Mouse (Mus musculus) liver, embryonic 14 days (tissue): ENCODE measurements around the gene Hbq1b. TPM values are rescaled to one million over a fixed set of nuclear protein-coding genes. Genes with fewer than 3 reads are reported as not detected.

Experiments
- polyA plus RNA-seq: library from polyadenylated mRNA; depleted of rRNA; stranded (reverse); fragments of >200 nt; gene quantifications from 2 replicates; pipeline ENCODE4 v1.2.3, GENCODE M21; 2012; rRNA removed

Hbq1b gene
- polyA plus RNA-seq: 97.8 and 108 TPM in 2 replicates

DNA sequence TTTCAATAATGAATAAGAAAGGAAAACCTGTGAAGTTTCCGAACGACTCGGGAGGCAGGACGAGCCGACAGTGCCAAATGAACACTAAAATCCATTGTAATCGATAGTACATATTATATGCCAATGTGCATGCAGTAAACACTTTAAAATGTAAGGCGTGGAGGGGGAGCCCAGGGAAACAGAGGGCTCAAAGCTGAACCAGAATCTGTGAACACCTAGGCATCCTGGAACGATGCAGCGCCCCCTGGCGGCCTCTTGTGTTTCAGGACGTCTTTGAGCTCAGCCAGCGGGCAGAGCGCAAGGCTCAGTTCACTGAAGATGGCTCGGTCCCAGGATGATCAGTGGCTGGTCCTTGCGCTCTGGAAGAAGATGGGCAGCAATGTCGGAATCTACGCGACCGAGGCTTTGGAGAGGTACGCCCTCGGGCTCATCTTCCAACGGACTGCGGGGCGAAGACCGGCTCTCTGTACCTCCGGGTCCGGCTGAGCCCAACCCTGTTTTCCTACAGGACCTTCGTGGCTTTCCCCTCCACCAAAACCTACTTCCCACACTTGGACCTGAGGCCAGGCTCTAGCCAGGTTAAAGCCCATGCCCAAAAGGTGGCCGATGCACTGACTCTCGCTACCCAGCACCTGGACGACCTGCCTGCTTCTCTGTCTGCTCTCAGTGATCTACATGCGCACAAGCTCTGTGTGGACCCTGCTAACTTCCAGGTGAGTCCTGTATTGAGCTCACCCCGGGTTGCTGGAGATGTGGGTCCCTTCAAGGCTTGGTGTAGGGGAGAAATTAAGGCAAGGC, at the start of gene Hbq1b:
Hbq1b (plus strand) TSS at position 271 of the 798 bp plus-strand sequence.

DNA sequence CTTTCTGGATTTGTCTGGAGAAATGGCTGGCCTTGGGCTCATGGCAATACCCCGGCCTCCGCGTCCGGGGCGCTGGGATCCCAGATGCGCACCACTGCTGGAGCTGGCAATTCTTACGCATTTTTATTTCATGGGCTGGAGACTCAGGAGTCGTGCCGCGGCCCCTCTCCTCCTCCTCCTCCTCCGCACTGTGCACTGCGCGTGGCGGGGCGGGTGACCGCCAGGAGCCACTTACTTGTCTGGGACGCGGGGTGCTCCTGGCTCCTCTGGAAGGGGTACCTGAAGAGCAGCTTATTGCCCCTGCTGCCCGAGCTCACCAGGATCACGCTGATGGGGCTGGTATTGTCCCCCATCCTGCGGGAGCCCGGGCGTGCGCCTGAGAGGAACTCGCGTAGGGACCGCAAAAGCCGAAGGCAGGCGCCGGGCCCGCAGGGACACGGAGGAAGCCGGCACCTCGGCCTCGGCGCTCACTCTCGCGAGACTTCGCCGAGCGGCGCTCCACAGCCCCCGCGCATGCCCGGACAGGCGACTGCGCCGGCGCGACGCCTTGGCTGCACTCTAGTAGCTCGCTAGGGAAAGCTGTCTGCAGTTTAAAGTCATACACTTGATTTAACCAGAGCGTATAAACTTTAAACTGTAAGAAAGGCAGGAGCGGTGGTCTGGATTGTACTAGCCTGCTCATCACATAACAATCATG, 19.4 kb upstream of the Hbq1b start, which contains the start of gene Nprl3:
Nprl3 (minus strand) TSS at position 520 of the 697 bp plus-strand sequence.

DNA sequence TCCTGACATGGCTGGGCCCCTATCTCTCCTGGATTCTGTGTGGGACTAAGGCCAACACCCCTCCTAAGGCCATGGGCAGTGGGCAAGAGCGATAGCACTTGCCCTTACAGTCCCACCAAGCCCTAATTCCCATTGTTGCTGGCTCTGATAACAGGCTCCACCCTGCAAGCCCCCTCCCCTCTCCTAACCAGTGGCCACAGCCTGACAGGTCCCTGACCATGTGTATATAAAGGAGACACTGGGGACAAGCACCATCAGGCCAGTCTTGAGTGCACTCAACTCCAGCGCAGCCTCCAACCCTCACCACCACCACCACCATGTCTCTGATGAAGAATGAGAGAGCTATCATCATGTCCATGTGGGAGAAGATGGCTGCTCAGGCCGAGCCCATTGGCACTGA, 10.4 kb upstream of the Hbq1b start, which contains the start of gene Hba-x:
Hba-x (plus strand) TSS at position 54 of the 400 bp plus-strand sequence.

DNA sequence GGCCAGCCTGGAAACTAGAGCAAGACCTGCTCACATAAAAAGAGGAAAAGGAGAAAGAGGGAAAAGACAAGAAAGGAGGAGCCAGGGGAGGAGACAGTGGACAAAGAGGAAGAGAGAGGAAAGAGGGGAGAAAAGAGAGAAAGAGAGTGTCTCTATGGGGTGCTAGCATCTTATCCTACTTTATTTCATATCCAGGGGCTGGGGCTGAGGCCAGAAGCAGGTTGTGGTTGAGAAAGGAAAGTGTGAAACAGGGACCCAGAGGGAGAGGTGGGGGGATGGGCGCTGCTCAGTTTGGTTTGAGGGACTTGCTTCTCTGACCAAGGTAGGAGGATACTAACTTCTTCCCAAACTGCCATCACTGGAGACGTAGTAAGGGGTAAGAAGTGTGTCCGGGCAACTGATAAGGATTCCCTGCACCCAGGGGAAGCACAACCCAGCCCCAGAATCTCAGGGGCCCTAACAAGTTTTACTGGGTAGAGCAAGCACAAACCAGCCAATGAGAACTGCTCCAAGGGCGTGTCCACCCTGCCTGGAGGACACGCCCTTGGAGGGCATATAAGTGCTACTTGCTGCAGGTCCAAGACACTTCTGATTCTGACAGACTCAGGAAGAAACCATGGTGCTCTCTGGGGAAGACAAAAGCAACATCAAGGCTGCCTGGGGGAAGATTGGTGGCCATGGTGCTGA, 3.5 kb upstream of the Hbq1b start, which contains the start of gene Hba-a1:
Hba-a1 (plus strand) TSS at position 421 of the 687 bp plus-strand sequence.

DNA sequence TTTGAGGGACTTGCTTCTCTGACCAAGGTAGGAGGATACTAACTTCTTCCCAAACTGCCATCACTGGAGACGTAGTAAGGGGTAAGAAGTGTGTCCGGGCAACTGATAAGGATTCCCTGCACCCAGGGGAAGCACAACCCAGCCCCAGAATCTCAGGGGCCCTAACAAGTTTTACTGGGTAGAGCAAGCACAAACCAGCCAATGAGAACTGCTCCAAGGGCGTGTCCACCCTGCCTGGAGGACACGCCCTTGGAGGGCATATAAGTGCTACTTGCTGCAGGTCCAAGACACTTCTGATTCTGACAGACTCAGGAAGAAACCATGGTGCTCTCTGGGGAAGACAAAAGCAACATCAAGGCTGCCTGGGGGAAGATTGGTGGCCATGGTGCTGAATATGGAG, 9.4 kb downstream of the Hbq1b start, which contains the start of gene Hba-a2:
Hba-a2 (plus strand) TSS at position 287 of the 400 bp plus-strand sequence.

DNA sequence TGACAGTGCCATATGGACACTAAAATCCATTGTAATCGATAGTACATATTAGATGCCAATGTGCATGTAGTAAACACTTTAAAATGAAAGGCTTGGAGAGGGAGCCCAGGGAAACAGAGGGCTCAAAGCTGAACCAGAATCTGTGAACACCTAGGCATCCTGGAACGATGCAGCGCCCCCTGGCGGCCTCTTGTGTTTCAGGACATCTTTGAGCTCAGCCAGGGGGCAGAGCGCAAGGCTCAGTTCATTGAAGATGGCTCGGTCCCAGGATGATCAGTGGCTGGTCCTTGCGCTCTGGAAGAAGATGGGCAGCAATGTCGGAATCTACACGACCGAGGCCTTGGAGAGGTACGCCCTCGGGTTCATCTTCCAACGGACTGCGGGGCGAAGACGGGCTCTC, 13.1 kb downstream of the Hbq1b start, which contains the start of gene Hbq1a:
Hbq1a (plus strand) TSS at position 205 of the 400 bp plus-strand sequence.

Other genes with a start within 250 kb of the Hbq1b start
- gene Il9r, start 86.7 kb upstream of the Hbq1b start, polyA plus RNA-seq: 0.07 TPM in 2 replicates
- 69.5 and 70.6 TPM in 2 replicates for gene Snrnp25, start 81.5 kb upstream of the Hbq1b start, polyA plus RNA-seq
- gene Rhbdf1, start 64.7 kb upstream of the Hbq1b start, polyA plus RNA-seq: 4.9 and 6.0 TPM in 2 replicates
- gene Mpg, start 60.5 kb upstream of the Hbq1b start, polyA plus RNA-seq: 8.8 and 9.9 TPM in 2 replicates
- gene Nprl3, start 19.3 kb upstream of the Hbq1b start, polyA plus RNA-seq: 30.9 and 36.6 TPM in 2 replicates
- gene Hba-x, start 10.6 kb upstream of the Hbq1b start, polyA plus RNA-seq: 28.8 and 33.0 TPM in 2 replicates
- 47,918 and 57,682 TPM in 2 replicates for gene Hba-a1, start 3.5 kb upstream of the Hbq1b start, polyA plus RNA-seq
- 198,092 and 218,491 TPM in 2 replicates for gene Hba-a2, start 9.5 kb downstream of the Hbq1b start, polyA plus RNA-seq
- 5.4 and 6.6 TPM in 2 replicates for gene Hbq1a, start 13.1 kb downstream of the Hbq1b start, polyA plus RNA-seq
- gene Sh3pxd2b, start 60.9 kb downstream of the Hbq1b start, polyA plus RNA-seq: 0.84 and 0.88 TPM in 2 replicates
- 3.0 and 3.1 TPM in 2 replicates for gene Ubtd2, start 168.4 kb downstream of the Hbq1b start, polyA plus RNA-seq
- gene Efcab9, start 245.1 kb downstream of the Hbq1b start, polyA plus RNA-seq: 0.20 and 0.32 TPM in 2 replicates
- gene Stk10, start 246.3 kb downstream of the Hbq1b start, polyA plus RNA-seq: 5.0 and 5.4 TPM in 2 replicates